Mouse (Mus musculus): ENCODE results near the gene Adsl.

GRCm38 (mm10) chr15:80954861-80955260 is 6.6 kb downstream of the Adsl start:
- TF ChIP-seq CTCF (IDR thresholded peaks at IDR 0.05; ENCODE audit: low read depth) (no peak), EP300 (IDR thresholded peaks at IDR 0.05; ENCODE audit: low read depth) (no peak)
